Mouse (Mus musculus): Measurements from ENCODE around the gene Pelo. TPM values are rescaled to one million over a fixed set of nuclear protein-coding genes. Genes with fewer than 3 reads are reported as not detected.

Pelo gene
- polyA plus RNA-seq, 1 experiment from 2014 or later: 5.2 TPM

DNA sequence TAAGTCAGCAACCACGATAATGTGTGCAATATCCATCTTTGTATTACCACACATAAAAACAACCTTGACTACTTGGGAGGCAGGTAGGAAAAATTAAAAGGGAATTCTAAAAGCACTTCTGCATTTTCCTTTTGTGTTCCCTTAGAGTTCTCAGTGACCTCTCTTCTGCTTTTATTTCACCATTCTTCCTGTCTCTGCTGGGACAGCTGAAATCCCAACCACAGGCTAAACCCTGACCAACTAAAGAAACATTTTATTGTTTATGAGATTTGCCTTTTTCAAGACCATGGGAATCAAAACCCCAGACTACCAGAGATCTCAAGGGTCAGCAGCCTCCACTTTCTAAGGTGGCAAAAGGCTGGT is 22.0 kb downstream of the Pelo start:
- no peak for ATAC-seq (ENCODE audit: low FRiP score, low read depth)
- Histone ChIP-seq H3K4me1 (no peaks in the 10 kb centered on the region), H3K27me3 (replicated peaks) (no peaks in the 10 kb centered on the region), H3K36me3 (no peaks in the 10 kb centered on the region), H3K4me3 (no peak overlapping the region), H3K27ac (no peak overlapping the region), H3K9me3 (no peaks in the 10 kb centered on the region), H3K4me2 (replicated peaks) (no peak overlapping the region), H3K9ac (no peak overlapping the region)
- 96% methylated on average over 1 of the region's 1 CpGs for WGBS

DNA sequence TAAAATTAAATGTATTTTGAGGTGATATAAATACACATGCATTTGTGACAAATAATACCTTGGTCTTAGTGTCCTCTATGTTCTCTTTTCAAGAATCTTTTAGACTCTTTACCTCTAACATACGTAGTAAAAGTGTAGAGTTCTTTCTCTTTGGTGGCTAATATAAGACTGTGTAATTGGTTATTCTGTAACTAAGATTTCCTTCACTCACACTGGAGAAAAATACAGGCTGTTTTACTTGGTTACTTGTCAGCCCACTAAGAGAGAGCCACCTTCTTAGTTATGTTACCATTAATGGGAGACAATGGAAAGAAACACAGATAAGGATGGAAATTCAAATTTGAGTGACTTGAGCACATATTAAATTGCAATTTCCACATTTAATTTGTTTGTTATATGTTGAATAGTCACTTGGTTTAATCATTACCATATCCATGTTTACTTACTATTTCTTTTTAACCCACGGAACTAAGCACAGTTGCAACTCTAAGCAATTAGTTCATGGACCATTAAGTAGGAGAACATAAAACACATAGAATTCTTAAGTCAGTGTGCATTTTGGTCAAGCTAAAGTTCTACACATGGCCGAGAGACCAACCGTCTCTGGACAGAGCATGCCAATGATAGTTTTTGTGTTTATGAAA is 22.5 kb downstream of the Pelo start:
- Histone ChIP-seq H3K27ac (no peak overlapping the region), H3K9me3 (no peaks in the 10 kb centered on the region), H3K27me3 (replicated peaks) (no peaks in the 10 kb centered on the region), H3K36me3 (no peaks in the 10 kb centered on the region), H3K4me3 (no peak overlapping the region), H3K9ac (no peak overlapping the region), H3K4me2 (replicated peaks) (no peak overlapping the region), H3K4me1 (no peaks in the 10 kb centered on the region)
- ATAC-seq (ENCODE audit: low FRiP score, low read depth): no peak
- 71% methylated on average over 4 of the region's 4 CpGs for WGBS

DNA sequence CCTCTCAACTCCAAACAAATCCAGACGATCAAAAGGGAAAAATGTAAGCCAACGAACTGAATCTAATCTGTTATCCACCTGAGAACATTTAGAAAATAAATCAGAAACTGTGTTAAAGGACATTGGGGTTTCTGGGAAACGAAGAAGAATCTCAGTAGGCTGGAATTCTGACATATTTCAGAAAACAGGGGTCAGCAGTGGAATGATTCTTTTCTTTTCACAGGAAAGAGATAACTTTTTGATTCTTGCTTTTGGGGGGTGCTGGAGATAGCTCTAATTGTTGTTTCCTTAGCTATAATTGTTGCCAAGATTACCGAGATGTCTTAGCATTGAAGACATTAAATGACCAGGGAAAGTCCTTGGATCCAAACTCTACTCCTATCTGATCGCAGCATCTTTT is 32.4 kb downstream of the Pelo start:
- H3K36me3 ChIP-seq: no peaks in the 10 kb centered on the region

DNA sequence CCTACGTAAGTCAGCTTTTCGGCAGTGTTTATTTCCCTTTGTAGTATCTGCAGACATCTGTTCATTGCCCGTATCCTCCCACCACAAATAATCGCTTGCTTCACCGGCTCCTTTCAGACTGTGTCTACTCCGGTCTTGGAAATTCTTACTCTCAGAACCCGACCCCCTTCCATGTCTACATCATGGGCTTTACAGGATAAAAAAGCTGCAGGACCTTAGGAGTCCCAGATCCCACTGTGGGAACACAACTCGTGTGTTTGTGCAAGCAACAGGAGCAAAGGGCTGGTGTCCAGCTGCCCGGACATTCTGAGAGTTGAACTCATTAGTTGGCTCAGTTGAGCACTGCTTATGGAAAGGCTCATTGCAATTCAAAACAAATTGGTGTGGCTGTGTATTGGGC is 35.2 kb downstream of the Pelo start:
- Histone ChIP-seq H3K36me3 (no peaks in the 10 kb centered on the region), H3K4me3 (no peak overlapping the region), H3K9me3 (no peaks in the 10 kb centered on the region), H3K27ac (no peak overlapping the region), H3K4me1 (0 out of 2 replicates have a peak, but pooled peaks cover 3% of the 10 kb centered on the region), H3K9ac (no peak overlapping the region), H3K4me2 (replicated peaks) (peak overlapping the region; percentile 18; the same call in 1 of the 2 replicates), H3K27me3 (replicated peaks) (no peaks in the 10 kb centered on the region)
- 24% methylated on average over 9 of the region's 9 CpGs for WGBS
- no peak for ATAC-seq (ENCODE audit: low FRiP score, low read depth)

More for the DNA sequence above, 32.4 kb downstream of the Pelo start:
- no peak overlapping the region for H3K27ac ChIP-seq
- H3K9ac ChIP-seq: no peak overlapping the region
- 87% methylated on average over 5 of the region's 5 CpGs for WGBS
- H3K9me3 ChIP-seq: no peaks in the 10 kb centered on the region
- no peaks in the 10 kb centered on the region for H3K27me3 ChIP-seq (replicated peaks)
- no peak overlapping the region for H3K4me2 ChIP-seq (replicated peaks)
- no peak overlapping the region for H3K4me3 ChIP-seq
- 0 out of 2 replicates have a peak, but pooled peaks cover 3% of the 10 kb centered on the region for H3K4me1 ChIP-seq
- no peak for ATAC-seq (ENCODE audit: low FRiP score, low read depth)

DNA sequence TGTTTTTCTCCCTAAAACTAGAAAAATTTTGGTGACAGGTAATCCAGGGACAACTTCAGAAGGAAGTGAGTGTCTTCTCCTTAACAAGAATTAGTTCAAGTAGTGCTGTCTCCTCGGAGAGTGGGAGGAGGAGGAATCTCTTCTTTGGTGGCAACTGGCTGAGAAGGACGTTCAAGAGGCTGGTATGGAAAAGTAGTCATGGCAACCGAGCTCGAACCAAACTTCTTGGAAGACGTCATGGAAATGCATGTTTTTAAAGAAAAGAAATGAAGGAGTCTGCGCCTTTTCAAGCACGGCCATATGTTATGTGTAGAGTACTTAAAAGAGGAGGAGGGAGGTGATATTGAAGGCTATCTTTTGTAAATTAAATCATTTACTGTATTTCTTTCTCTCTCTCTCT is 37.4 kb downstream of the Pelo start:
- Histone ChIP-seq H3K4me1 (0 out of 2 replicates have a peak, but pooled peaks cover 3% of the 10 kb centered on the region), H3K27ac (no peak overlapping the region), H3K9ac (no peak overlapping the region), H3K27me3 (replicated peaks) (no peaks in the 10 kb centered on the region), H3K9me3 (no peaks in the 10 kb centered on the region), H3K4me3 (no peak overlapping the region), H3K36me3 (no peaks in the 10 kb centered on the region), H3K4me2 (replicated peaks) (no peak overlapping the region)
- 62% methylated on average over 7 of the region's 7 CpGs for WGBS
- no peak for ATAC-seq (ENCODE audit: low FRiP score, low read depth)

DNA sequence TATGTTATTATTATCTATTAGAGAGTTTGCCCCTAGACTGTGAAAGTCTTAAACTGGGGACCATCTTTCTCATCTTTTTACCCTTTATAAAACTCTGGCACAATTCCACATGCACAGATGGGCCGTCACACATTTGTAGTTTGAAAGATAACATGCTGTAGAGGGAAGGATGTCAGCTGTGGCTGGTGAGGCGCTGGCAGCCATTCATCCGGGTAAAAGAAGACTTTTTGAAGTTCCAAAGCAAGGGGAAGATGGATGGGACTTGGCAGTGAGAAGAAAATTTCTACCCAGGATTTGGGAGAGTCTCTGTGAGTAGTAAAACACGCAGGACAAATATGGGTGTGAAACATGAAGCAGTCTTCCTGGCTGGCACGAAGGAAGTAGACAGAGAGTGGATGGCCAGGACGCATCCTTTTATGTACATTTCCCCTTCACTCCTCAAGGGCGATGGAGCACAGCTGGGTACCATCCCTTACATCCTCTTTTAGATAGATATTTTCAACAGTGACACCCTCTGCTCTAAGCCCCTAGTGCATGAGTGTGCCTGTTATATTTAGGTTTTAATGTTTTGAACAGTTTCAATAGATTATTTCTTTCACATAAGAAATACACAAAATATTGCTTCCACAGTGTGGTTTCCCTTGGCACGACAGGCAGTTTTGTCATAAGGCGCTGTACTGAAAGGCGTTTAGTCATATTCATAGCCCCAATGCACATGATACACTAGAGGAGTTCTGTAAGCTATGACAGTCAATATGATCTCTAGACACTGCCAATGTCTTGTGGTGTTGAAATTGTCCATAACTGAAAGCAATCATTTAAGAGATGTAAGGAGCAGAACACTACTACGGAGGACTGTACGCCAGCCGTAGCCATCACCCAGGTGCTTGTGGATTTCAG is 39.1 kb downstream of the Pelo start:
- no peaks in the 10 kb centered on the region for H3K36me3 ChIP-seq
- no peaks in the 10 kb centered on the region for H3K27me3 ChIP-seq (replicated peaks)
- WGBS: 83% methylated on average over 13 of the region's 13 CpGs
- no peak for ATAC-seq (ENCODE audit: low FRiP score, low read depth)
- no peak overlapping the region for H3K4me2 ChIP-seq (replicated peaks)
- H3K9ac ChIP-seq: no peak overlapping the region
- no peaks in the 10 kb centered on the region for H3K9me3 ChIP-seq
- 0 out of 2 replicates have a peak, but pooled peaks cover 3% of the 10 kb centered on the region for H3K4me1 ChIP-seq
- no peak overlapping the region for H3K4me3 ChIP-seq
- no peak overlapping the region for H3K27ac ChIP-seq

DNA sequence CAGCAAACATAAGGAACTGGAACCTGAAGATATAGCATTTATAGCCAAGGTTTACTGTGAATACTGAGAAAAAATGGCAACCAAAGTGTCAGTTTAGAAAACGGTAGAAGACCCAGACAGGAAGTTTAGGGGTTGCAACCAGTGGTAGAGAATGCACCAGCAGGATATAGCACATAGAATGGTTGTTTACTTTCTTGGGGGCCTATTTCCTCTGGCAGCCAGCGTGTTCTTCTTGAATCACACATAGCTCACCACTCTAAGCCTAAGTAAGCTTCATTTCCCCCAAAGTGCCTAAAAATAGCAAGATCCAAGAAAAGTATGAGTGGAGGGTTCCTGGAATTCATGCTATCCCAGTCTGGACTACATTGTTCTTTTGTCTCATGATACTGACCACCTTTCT is 47.3 kb downstream of the Pelo start:
- no peaks in the 10 kb centered on the region for H3K9me3 ChIP-seq
- H3K4me3 ChIP-seq: no peak overlapping the region
- no peaks in the 10 kb centered on the region for H3K4me1 ChIP-seq
- H3K9ac ChIP-seq: no peak overlapping the region
- H3K36me3 ChIP-seq: no peaks in the 10 kb centered on the region
- no peak for ATAC-seq (ENCODE audit: low FRiP score, low read depth)
- WGBS: 73% methylated on average over 2 of the region's 2 CpGs
- H3K4me2 ChIP-seq (replicated peaks): no peak overlapping the region
- H3K27ac ChIP-seq: no peak overlapping the region
- H3K27me3 ChIP-seq (replicated peaks): no peaks in the 10 kb centered on the region

Other genes starting within 250 kb of the Pelo start
- 1.3 and 3.0 TPM in 2 replicates for gene Itga2, start 158.1 kb downstream of the Pelo start, polyA plus RNA-seq (2016; fragmentation: Nextera tagmentation; extraction: Ambion mirVana)
- gene Gm49395, start 11.7 kb upstream of the Pelo start, polyA plus RNA-seq (2016; fragmentation: Nextera tagmentation; extraction: Ambion mirVana): 2.7 and 4.1 TPM in 2 replicates
- 7.1 and 8.0 TPM in 2 replicates for gene Itga1, start 11.8 kb upstream of the Pelo start, polyA plus RNA-seq (2016; fragmentation: Nextera tagmentation; extraction: Ambion mirVana)

All from neural tube, embryonic 12.5 days (tissue).